Mouse (Mus musculus) megakaryocyte, embryonic 14.5 days (primary cell): ENCODE measurements around the gene Slc24a4.

Experiments
- FLI1 ChIP-seq: IDR thresholded peaks from 2 replicates; pipeline ENCODE4 v1.6.1; 2012; ENCODE audit warnings: low read length, inconsistent platforms, mixed read lengths
- GATA1 ChIP-seq: IDR thresholded peaks from 3 replicates; pipeline ENCODE4 v1.6.1; 2012; ENCODE audit warnings: mixed read lengths, low read length, inconsistent platforms, borderline replicate concordance

- TF ChIP-seq GATA1 = no peak
- no peak for TF ChIP-seq FLI1
Observed at GRCm38 (mm10) chr12:102225165-102225564, 96.6 kb downstream of the Slc24a4 start.
